Mouse (Mus musculus) midbrain, embryonic 12.5 days (tissue): Measurements from ENCODE around the gene Adgb. TPM values are rescaled to one million over a fixed set of nuclear protein-coding genes. Genes with fewer than 3 reads are reported as not detected.

Source experiments
- ATAC-seq: fragments of 200-750 bp; cut with Nextera tagmentation; 2 replicates; pipeline ENCODE4 v1.8.0; 2017; ENCODE audit warnings: low read depth, moderate TSS enrichment, moderate library complexity; ENCODE audit not compliant: low FRiP score
- H3K27ac ChIP-seq: fragments of 300-500 bp; sonication (generic); replicated peaks from 2 replicates; pipeline ENCODE4 v1.5.1; 2016; ENCODE audit warnings: mild to moderate bottlenecking
- H3K27me3 ChIP-seq: fragments of 300-500 bp; sonication (generic); 2 replicates; pipeline ENCODE4 v1.6.1; 2016; ENCODE audit warnings: mild to moderate bottlenecking
- H3K36me3 ChIP-seq: fragments of 300-500 bp; sonication (generic); 2 replicates; pipeline ENCODE4 v1.6.1; 2016
- H3K4me1 ChIP-seq: fragments of 300-500 bp; sonication (generic); 2 replicates; pipeline ENCODE4 v1.6.1; 2016
- H3K4me2 ChIP-seq: fragments of 300-500 bp; sonication (generic); replicated peaks from 2 replicates; pipeline ENCODE4 v1.6.1; 2016; ENCODE audit warnings: mild to moderate bottlenecking, moderate library complexity
- H3K4me3 ChIP-seq: fragments of 300-500 bp; sonication (generic); 2 replicates; pipeline ENCODE4 v1.5.1; 2016; ENCODE audit warnings: mild to moderate bottlenecking
- H3K9ac ChIP-seq: fragments of 300-500 bp; sonication (generic); replicated peaks from 2 replicates; pipeline ENCODE4 v1.6.1; 2016; ENCODE audit warnings: mild to moderate bottlenecking, moderate library complexity
- H3K9me3 ChIP-seq: fragments of 300-500 bp; sonication (generic); 2 replicates; pipeline ENCODE4 v1.6.1; 2016; ENCODE audit warnings: mild to moderate bottlenecking
- WGBS: fragments of 180-500 bp; shearing (Covaris S2); methylation state at CpG from one replicate; pipeline ENCODE4 v1.1.7; 2016; 5-methylcytosine and 5-hydroxymethylcytosine counted together
- polyA plus RNA-seq: library from polyadenylated mRNA; unstranded; fragments of >200 nt; fragmentation: Nextera tagmentation; extraction: Ambion mirVana; gene quantifications from 2 replicates; pipeline ENCODE4 v1.2.1, GENCODE M21; 2016

Adgb gene
- polyA plus RNA-seq, 1 experiment from 2014 or later = 0.11 TPM

- ATAC-seq = no peak
Measured at GRCm38 (mm10) chr10:10429635-10430034, 42.5 kb downstream of the Adgb start.

GRCm38 (mm10) chr10:10429032-10429431 is 43.1 kb downstream of the Adgb start:
- Histone ChIP-seq H3K4me2 (no peak overlapping the region), H3K9me3 (no peaks in the 10 kb centered on the region), H3K9ac (no peak overlapping the region), H3K4me1 (no peaks in the 10 kb centered on the region), H3K27ac (no peak overlapping the region), H3K36me3 (no peaks in the 10 kb centered on the region), H3K4me3 (no peak overlapping the region), H3K27me3 (no peaks in the 10 kb centered on the region)
- WGBS = 92% methylated on average over 7 of the region's 7 CpGs
- ATAC-seq = no peak

More at GRCm38 (mm10) chr10:10429635-10430034, 42.5 kb downstream of the Adgb start:
- no peaks in the 10 kb centered on the region for H3K9me3 ChIP-seq
- H3K36me3 ChIP-seq = no peaks in the 10 kb centered on the region
- no peak overlapping the region for H3K4me3 ChIP-seq
- no peak overlapping the region for H3K4me2 ChIP-seq
- H3K9ac ChIP-seq = no peak overlapping the region
- H3K27me3 ChIP-seq = no peaks in the 10 kb centered on the region
- H3K27ac ChIP-seq = no peak overlapping the region
- no peaks in the 10 kb centered on the region for H3K4me1 ChIP-seq
- WGBS = 85% methylated on average over 5 of the region's 5 CpGs

- no peak overlapping the region for H3K4me2 ChIP-seq
- no peaks in the 10 kb centered on the region for H3K27me3 ChIP-seq
Measured at GRCm38 (mm10) chr10:10424383-10424782, 47.7 kb downstream of the Adgb start.

GRCm38 (mm10) chr10:10411046-10411445 is 61.1 kb downstream of the Adgb start:
- ATAC-seq = no peak
- no peaks in the 10 kb centered on the region for H3K4me1 ChIP-seq
- H3K36me3 ChIP-seq = no peaks in the 10 kb centered on the region
- H3K9me3 ChIP-seq = no peaks in the 10 kb centered on the region
- H3K4me3 ChIP-seq = no peak overlapping the region
- H3K27me3 ChIP-seq = no peaks in the 10 kb centered on the region
- no peak overlapping the region for H3K9ac ChIP-seq
- no peak overlapping the region for H3K27ac ChIP-seq
- H3K4me2 ChIP-seq = no peak overlapping the region
- 90% methylated on average over 5 of the region's 5 CpGs for WGBS

More at GRCm38 (mm10) chr10:10424383-10424782, 47.7 kb downstream of the Adgb start:
- WGBS = 86% methylated on average over 2 of the region's 2 CpGs
- no peaks in the 10 kb centered on the region for H3K4me1 ChIP-seq
- H3K27ac ChIP-seq = no peak overlapping the region
- H3K9ac ChIP-seq = no peak overlapping the region
- ATAC-seq = no peak
- no peak overlapping the region for H3K4me3 ChIP-seq
- no peaks in the 10 kb centered on the region for H3K9me3 ChIP-seq
- no peaks in the 10 kb centered on the region for H3K36me3 ChIP-seq

- Histone ChIP-seq H3K27me3 (no peaks in the 10 kb centered on the region), H3K36me3 (no peaks in the 10 kb centered on the region), H3K9me3 (no peaks in the 10 kb centered on the region), H3K4me1 (no peaks in the 10 kb centered on the region), H3K9ac (no peak overlapping the region), H3K27ac (no peak overlapping the region), H3K4me3 (no peak overlapping the region), H3K4me2 (no peak overlapping the region)
- 52% methylated on average over 3 of the region's 3 CpGs for WGBS
- peak; percentile 44; the same call in 1 of the 2 replicates for ATAC-seq
Measured at GRCm38 (mm10) chr10:10408166-10408565, 64.0 kb downstream of the Adgb start.

- 84% methylated on average over 4 of the region's 4 CpGs for WGBS
- no peaks in the 10 kb centered on the region for H3K4me1 ChIP-seq
- no peak for ATAC-seq
Measured at GRCm38 (mm10) chr10:10395784-10396481, 76.2 kb downstream of the Adgb start.

GRCm38 (mm10) chr10:10374629-10375028 is 97.5 kb downstream of the Adgb start:
- H3K9me3 ChIP-seq = no peaks in the 10 kb centered on the region
- no peaks in the 10 kb centered on the region for H3K4me1 ChIP-seq
- no peak overlapping the region for H3K4me3 ChIP-seq
- no peak overlapping the region for H3K4me2 ChIP-seq
- H3K27ac ChIP-seq = no peak overlapping the region
- 69% methylated on average over 1 of the region's 1 CpGs for WGBS
- H3K36me3 ChIP-seq = no peaks in the 10 kb centered on the region
- H3K9ac ChIP-seq = no peak overlapping the region
- ATAC-seq = no peak
- no peaks in the 10 kb centered on the region for H3K27me3 ChIP-seq

More at GRCm38 (mm10) chr10:10395784-10396481, 76.2 kb downstream of the Adgb start:
- Histone ChIP-seq H3K9ac (no peak overlapping the region), H3K27me3 (no peaks in the 10 kb centered on the region), H3K36me3 (no peaks in the 10 kb centered on the region), H3K27ac (no peak overlapping the region), H3K4me3 (no peak overlapping the region), H3K9me3 (no peaks in the 10 kb centered on the region), H3K4me2 (no peak overlapping the region)

GRCm38 (mm10) chr10:10364025-10364424 is 108.1 kb downstream of the Adgb start:
- no peaks in the 10 kb centered on the region for H3K27me3 ChIP-seq
- H3K9me3 ChIP-seq = no peaks in the 10 kb centered on the region
- ATAC-seq = no peak
- H3K4me2 ChIP-seq = no peak overlapping the region
- no peaks in the 10 kb centered on the region for H3K4me1 ChIP-seq
- no peak overlapping the region for H3K4me3 ChIP-seq
- H3K9ac ChIP-seq = no peak overlapping the region
- H3K27ac ChIP-seq = no peak overlapping the region
- 86% methylated on average over 1 of the region's 1 CpGs for WGBS
- no peaks in the 10 kb centered on the region for H3K36me3 ChIP-seq

GRCm38 (mm10) chr10:10355605-10356227 is 116.4 kb downstream of the Adgb start:
- Histone ChIP-seq H3K9me3 (no peaks in the 10 kb centered on the region), H3K4me1 (no peaks in the 10 kb centered on the region), H3K36me3 (no peaks in the 10 kb centered on the region), H3K27me3 (no peaks in the 10 kb centered on the region), H3K4me3 (no peak overlapping the region), H3K9ac (no peak overlapping the region), H3K4me2 (no peak overlapping the region), H3K27ac (no peak overlapping the region)
- ATAC-seq = peak; percentile 85
- 18% methylated on average over 3 of the region's 3 CpGs for WGBS

GRCm38 (mm10) chr10:10352184-10352583 is 119.9 kb downstream of the Adgb start:
- Histone ChIP-seq H3K36me3 (no peaks in the 10 kb centered on the region), H3K4me2 (no peak overlapping the region), H3K4me1 (no peaks in the 10 kb centered on the region), H3K9me3 (no peaks in the 10 kb centered on the region), H3K27ac (no peak overlapping the region), H3K9ac (no peak overlapping the region), H3K4me3 (no peak overlapping the region), H3K27me3 (no peaks in the 10 kb centered on the region)
- 85% methylated on average over 3 of the region's 3 CpGs for WGBS
- no peak for ATAC-seq

- no peak overlapping the region for H3K4me2 ChIP-seq
- no peaks in the 10 kb centered on the region for H3K9me3 ChIP-seq
- 83% methylated on average over 3 of the region's 3 CpGs for WGBS
- H3K4me3 ChIP-seq = no peak overlapping the region
- no peaks in the 10 kb centered on the region for H3K36me3 ChIP-seq
- no peak overlapping the region for H3K9ac ChIP-seq
- ATAC-seq = no peak
- H3K27ac ChIP-seq = no peak overlapping the region
- H3K4me1 ChIP-seq = no peaks in the 10 kb centered on the region
- no peaks in the 10 kb centered on the region for H3K27me3 ChIP-seq
Measured at GRCm38 (mm10) chr10:10350550-10350949, 121.6 kb downstream of the Adgb start.

- no peak overlapping the region for H3K4me3 ChIP-seq
- H3K9me3 ChIP-seq = no peaks in the 10 kb centered on the region
- no peak overlapping the region for H3K9ac ChIP-seq
- 93% methylated on average over 3 of the region's 3 CpGs for WGBS
- no peak overlapping the region for H3K4me2 ChIP-seq
- H3K36me3 ChIP-seq = no peaks in the 10 kb centered on the region
- no peaks in the 10 kb centered on the region for H3K27me3 ChIP-seq
- no peak overlapping the region for H3K27ac ChIP-seq
- H3K4me1 ChIP-seq = no peaks in the 10 kb centered on the region
- ATAC-seq = no peak
Measured at GRCm38 (mm10) chr10:10343930-10344329, 128.2 kb downstream of the Adgb start.
